Mouse (Mus musculus): ENCODE data around the gene Foxn3.

The Foxn3 gene

DNA sequence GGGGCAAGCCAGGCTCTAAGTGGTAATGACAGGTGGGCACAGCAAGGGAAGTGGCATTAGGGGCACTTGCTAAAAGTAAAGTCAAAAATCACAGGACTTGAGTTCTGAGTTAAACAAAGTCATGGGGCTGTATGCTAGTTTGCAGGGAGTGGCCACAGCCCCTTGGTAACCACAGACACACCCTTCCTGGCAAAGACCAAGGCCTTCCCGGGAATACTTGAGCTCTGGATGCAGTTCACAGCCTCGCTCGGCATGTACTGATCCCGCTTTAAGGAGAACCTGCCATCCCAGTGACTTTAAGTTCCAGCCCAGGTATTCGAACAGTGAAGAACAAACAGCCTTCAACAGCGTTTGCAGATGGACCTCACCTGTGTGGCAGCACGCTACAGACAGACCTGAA, 211.2 kb downstream of the Foxn3 start:
- peak; percentile 36 for DNase-seq (ENCODE audit: low read depth)

- no peak for DNase-seq (ENCODE audit: low read depth)
Measured at GRCm38 (mm10) chr12:99351731-99352130, 211.7 kb downstream of the Foxn3 start.

- DNase-seq (ENCODE audit: low read depth): peak; percentile 71
Measured at GRCm38 (mm10) chr12:99349650-99349997, 213.8 kb downstream of the Foxn3 start.

GRCm38 (mm10) chr12:99348940-99349649, 214.3 kb downstream of the Foxn3 start:
- DNase-seq (ENCODE audit: low read depth): no peak

DNA sequence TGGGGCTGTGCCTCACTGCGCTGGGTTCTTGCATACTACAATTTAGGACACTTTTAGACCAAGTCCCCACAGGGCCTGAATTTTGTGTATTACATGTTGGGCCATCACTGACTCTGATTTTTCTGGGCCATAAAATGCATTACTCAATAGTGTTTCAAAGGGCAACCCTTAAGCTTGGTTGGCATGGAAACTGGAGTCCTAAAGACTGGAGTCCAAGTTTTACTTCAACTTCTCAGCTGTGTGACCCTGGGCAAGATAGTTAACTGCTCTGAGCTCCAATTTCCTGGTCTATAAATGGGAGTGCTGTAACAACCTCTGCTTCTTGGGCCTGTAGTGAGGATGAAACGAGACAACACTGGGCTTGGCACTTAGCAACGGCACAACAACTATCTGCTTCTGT, 215.9 kb downstream of the Foxn3 start:
- DNase-seq (ENCODE audit: low read depth): no peak

DNA sequence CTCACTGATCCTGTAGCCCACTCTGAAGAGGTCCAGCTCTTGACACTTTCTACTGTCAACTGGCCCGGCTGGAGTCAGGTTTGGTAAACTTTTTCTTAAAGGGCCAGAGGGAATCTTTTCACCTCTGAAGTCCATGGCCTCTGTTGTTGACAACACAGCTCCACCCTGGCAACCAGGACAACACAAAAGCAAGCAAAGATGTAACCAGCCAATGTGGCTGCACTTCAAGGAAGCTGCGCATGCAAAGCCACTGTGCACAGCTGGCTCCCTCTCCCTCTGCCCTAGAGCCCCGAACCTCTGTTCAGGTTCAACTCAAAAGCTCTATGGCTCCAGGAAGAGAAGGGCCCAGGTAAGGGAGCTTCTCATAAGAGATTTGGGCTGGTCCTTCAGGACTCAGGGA, 216.4 kb downstream of the Foxn3 start:
- no peak for DNase-seq (ENCODE audit: low read depth)

GRCm38 (mm10) chr12:99345323-99345722, 218.1 kb downstream of the Foxn3 start:
- no peak for DNase-seq (ENCODE audit: low read depth)

DNA sequence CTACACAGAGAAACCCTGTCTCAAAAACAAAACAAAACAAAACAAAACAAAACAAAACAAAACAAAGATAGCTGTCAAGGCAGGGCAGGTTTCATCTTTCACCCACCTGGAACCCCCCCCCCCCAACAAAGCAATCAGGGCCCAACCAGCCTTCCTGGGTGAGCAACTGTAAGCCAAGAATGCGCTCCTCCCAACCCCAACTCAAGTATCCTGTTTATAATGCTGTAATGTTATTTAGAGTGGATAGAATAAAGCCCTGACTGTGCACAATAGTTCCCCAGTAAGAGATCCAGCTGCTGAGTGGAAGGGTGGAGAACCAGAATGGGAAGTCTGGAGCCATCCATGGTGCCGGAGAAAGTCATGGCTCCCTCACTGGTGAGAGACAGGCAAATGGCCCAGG, 220.0 kb downstream of the Foxn3 start:
- no peak for DNase-seq (ENCODE audit: low read depth)

DNA sequence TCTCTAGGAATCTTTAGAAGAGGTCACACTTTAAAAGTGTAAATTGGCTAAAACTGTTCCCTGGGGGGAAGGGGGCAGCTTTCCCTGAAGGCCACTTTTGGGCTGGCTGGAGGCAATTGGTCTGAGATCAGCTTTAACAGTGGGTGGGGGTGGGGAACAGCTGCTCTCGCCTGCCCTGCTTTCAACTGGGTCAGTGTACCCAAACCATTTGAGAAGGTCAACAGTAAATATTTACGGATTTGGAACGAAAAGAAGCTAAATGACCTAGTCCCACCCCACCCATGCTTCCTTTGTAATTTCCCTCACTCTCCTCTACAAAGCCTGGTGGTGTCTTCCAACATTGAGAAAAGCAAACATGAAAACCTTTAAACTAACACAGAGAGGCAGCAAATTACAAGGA, 221.2 kb downstream of the Foxn3 start:
- no peak for DNase-seq (ENCODE audit: low read depth)

GRCm38 (mm10) chr12:99341751-99342150, 221.6 kb downstream of the Foxn3 start:
- no peak for DNase-seq (ENCODE audit: low read depth)

DNA sequence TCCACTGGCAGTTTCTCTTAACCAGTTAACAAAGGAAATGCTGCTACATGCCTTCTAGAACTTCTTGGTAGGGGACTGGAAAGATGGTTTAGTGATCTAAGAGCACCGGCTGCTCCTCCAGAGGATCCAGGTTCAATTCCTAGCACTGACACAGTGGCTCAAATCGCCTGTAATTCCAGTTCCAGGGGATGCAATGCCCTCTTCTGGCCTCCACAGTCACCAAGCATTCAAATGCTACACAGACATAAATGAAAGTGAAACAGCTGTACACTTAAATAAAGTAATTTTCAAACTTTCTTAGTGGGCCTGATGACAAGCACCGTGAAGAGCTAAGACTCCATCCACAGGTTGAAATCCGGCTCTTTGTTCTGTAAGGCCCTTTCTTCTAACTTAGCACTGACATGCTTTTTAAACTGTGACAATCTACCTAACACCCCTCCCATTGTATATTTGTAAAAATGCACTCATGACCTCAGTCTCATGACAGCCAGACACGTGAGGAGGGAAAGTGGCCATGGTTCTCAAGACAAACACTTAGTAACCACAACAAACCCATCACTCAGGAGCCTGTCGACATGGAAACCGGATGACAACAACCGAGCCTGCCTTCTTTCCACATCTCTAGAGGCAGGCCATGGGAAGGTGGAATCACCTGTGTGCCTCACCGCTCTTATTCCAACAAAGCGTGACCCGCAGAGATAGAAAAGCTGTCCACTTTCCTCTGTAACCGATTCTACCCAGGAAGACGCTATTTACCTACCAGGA, 222.8 kb downstream of the Foxn3 start:
- no peak for DNase-seq (ENCODE audit: low read depth)

GRCm38 (mm10) chr12:99339640-99340325, 223.6 kb downstream of the Foxn3 start:
- DNase-seq (ENCODE audit: low read depth): no peak

- no peak for DNase-seq (ENCODE audit: low read depth)
Measured at GRCm38 (mm10) chr12:99338754-99339153, 224.6 kb downstream of the Foxn3 start.

GRCm38 (mm10) chr12:99337171-99337435, 226.3 kb downstream of the Foxn3 start:
- no peak for DNase-seq (ENCODE audit: low read depth)

- DNase-seq (ENCODE audit: low read depth): no peak
Measured at GRCm38 (mm10) chr12:99336349-99337170, 226.8 kb downstream of the Foxn3 start.

DNA sequence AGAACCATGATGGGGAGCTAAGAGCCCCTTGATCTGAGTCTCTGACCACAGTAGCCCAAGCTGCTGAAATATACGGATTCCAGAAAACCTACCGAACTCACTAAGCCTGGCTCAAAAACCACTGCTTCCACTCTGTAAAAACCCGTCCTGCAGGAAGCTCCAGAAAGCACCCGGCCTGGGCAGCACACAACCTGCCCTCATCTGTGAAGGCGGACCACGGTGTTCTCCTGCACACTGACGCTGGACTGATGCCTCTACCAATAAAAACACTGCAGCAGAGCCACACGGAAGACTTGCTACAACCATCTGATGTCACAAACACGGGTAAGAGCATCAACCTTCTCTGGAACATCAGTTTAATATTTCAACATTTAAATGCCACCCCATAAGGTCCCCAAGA, 227.8 kb downstream of the Foxn3 start:
- DNase-seq (ENCODE audit: low read depth): no peak

DNA sequence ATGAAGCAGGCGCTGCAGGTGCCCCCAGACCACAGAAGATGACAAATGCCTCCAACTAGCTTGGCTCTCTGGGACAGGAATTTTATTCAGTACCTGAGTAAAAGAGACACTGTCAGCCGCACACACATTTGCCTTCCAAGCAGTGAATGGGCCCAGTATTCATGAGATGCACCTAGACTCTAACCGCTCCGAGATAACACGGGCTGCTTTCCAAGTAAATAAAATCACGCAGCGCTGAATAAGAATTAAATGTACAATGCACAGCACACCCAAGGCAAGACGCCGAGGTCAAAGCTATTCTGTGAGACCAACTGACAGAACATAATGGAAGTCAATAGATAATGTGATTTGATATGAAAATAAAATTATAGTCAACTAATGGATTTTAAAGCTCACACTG, 229.4 kb downstream of the Foxn3 start:
- DNase-seq (ENCODE audit: low read depth): no peak

DNA sequence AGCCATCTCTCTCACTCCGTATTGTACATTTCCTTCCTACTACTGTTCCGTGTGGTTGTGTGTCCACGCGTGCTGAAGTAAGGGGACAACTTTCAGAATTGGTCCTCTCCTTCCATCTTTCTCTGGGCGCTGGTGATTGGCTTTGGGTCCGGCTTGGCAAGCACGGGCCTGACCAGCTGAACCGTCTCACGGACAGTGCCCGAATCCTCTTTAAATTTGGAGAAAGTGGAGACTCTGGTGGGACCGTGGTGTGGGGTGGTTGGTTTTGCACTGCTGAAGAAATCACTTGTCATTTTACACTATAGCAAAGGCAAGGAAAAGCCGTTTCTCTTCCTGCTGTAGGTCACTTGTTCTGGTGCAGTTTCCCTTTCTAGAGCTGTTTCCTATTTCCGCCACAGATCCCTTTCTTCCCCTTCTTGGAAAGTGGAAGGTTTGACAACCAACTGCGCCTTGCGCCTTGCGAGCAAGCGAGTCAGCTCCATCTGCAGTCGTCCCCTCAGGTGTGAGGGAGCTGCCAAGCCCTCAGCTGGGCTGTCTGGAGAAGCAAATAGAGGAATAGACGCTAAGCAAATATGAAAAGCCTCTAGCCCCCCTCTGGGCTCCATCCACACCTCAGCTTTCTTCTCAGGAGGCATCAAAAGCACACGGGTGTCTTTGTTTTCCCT, 229.9 kb downstream of the Foxn3 start:
- no peak for DNase-seq (ENCODE audit: low read depth)

DNA sequence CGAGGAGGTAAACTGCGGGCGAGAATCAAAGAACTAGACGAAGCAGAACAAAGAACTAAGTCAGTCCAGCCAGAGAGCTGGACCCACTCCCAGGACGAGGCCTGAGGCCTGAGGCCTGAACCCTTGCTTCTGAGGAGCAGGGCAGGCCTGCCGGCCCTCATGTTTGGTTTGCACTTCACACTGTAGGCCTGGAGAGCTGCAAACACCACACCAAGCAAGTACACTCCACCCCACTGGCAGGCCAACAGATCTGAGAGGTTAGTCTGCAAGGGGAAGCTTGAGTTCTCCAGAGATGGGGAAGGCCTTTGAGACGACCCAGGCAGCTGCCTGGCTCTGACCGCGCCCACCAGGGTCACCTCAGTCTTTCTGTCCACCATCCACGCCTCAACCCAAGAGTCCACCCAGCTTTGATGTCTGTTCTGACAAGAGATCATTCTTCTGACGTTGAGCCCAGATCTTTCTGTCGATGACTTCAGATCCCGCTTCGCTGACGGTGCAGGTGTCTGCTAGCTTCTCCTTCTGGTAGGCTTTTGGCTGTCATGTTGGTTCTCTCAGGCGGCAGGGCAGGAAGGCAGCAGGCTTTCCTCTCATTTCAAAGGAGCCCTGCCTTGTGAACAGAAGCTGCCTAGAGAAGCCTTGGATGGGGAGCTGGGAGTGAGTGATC, 231.1 kb downstream of the Foxn3 start:
- no peak for DNase-seq (ENCODE audit: low read depth)

DNA sequence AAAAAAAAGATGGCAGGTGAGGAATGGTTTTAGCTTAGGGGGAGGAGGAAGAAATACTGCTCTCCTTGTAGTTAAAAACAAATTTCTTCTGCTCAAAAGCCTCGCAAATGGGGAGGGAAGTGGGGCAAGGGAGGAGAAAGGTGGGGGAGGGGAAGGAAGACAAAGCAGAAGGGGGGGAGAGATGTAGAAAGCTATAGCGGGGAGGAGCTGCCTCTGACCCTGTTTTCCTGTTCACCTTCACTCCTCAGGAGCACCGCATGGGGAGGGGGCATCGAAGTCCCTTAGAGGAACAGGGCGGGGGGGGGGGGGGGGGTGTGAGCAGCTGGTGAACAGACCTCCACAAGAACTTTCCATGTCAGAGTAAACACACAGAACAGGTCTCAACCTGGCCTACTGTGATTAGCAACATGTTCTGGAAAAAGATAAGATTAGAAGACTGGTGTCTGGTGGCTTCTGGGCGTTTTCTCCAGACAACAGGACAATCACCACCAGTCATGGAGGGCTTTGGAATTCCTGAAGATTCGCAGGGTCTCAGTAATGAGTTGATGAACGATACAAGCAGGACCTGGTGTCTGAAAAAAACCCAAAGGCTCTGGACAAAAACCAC, 231.9 kb downstream of the Foxn3 start:
- DNase-seq (ENCODE audit: low read depth): peak; percentile 58

GRCm38 (mm10) chr12:99330822-99331285, 232.5 kb downstream of the Foxn3 start:
- no peak for DNase-seq (ENCODE audit: low read depth)

All from c-Kit-positive CD71-positive TER-119-negative erythroid progenitor cells, embryonic 14.5 days (primary cell).